Mouse (Mus musculus): ENCODE results near the gene Pnpla1.
A peak's percentile ranks its signal among the peaks of the same experiment; 100 is the strongest.

The Pnpla1 gene

DNA sequence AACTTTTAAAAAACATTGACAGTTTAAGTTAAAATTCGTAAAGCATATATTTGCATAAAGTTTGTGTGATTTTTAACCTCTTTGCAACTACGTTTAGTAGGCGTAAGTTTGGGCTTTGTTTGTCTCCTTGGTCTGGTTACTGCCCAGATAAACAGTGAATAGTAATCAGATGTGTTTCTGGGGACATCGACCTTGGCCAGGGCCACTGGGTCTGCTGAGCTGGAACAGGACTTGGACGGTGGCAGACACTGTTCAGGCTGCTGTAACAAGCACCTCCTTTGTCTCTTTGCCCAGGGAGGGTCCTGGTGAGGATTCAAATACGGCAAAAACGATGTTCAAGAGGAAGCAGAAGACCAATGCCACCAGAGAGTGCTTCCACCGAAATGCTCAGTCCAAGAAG lies 27.0 kb downstream of the Pnpla1 start:
- DNase-seq (ENCODE audit: low read depth), result no peak

DNA sequence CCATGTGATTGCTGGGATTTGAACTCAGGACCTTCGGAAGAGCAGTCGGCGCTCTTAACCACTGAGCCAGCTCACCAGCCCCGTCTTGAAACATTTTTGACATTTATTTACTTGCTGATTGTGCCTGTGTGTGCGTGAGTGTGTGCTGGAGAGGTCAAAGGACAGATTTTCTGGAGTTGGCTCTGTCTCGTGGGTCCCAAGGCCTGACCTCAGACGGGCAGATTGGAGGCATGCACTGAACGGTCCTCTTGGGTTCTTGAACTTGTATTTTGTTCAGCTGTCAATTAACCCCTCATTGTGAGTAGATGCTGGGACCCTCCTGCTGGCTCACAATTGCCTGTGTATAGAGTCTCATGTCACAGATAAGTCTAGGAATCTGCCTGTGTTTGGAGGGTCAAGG lies 28.1 kb downstream of the Pnpla1 start:
- DNase-seq (ENCODE audit: low read depth), result no peak

DNA sequence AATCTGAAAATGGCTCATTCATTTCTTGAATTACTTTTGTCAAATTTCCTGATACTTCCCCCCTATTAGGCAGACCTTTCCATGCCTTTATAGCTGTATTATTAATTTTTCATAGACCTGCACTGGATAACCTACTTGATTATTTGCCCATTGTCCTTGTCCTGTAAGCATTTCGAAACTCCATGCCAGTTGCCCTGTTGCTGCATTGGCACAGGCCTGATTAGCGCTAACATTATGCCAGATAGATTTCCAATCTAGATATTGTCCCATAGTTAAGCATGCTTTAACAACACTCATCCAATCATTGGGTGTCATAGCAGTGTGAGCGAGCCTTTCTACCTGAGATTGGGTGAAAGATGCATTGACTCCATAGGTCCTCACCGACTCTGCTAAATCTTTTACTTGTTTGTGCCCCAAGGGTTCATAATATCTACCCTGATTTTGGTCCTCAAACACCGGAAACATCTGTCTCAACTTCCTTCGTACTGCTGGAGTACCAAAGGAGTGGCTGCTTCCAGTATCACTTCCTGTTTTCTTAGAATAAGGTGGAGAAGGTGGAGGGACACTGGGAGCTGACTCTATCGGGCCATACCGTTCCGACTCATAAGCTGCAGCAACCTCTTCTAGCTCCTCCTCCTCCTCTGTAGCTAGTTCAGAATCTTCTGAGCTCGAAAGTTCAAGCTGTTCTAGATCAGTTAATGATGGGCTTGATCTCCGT lies 36.0 kb downstream of the Pnpla1 start:
- DNase-seq (ENCODE audit: low read depth), result peak; percentile 24

DNA sequence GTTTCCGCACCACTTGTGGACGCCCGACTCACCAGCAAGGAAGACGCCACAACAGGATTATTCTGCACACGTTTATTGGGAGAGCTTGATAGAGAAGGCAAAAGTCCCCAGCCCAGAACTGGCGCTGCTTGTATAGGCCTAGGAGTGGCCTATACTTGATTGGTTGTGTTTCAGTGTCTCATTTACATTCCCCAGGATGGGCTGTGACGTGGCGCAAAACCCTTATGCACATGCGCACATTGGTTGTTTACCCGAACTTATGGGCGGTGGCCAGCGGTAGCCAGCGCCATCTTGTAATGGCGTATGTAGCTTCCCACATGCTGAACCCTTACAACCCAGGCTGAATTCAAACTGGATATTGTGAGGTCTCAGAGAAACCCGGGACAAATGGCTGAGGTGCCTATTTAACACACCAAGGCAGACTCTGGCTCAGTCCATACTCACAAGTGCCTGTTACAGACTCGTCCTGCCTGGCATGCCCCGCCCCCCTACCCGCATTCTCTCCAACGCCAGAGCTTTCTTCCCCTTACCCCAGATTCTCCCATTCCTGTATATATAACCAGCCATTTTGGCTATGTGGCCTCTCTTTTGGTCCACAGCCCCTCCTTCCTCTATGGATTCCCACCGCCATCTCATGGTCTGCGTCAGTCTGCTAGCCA lies 37.1 kb downstream of the Pnpla1 start:
- no peak for DNase-seq (ENCODE audit: low read depth)

DNA sequence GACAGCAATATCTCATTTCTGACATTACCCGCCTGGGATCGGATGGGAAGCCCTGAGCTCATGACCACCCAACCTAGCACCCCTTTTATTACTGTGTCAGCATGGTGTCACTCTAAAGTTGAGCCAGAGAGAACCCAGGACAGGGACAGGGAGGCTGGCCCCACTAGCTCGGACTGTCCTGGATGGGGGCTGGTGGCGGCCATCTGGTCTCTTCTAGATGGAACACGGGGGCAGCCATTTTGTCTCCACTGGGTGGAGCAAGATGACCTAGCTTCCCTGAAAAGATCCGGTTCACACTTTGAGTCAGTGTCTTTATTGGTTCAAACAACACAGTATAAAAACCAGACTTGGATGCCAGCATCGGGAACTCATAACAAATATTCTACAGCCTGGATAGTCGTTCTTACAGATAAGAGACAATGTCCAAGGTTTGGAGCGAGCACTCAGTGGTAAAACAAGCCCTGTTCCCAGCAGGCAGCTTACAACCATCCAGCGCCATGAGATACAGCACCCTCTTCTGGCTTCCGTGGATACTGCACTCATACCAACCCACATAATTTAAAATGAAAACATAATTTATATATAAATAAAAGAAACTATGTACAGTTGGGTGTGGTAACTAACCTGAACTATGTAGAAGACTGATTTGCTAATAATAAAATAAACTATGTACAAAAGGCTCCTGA lies 38.0 kb downstream of the Pnpla1 start:
- peak; percentile 41 for DNase-seq (ENCODE audit: low read depth)

DNA sequence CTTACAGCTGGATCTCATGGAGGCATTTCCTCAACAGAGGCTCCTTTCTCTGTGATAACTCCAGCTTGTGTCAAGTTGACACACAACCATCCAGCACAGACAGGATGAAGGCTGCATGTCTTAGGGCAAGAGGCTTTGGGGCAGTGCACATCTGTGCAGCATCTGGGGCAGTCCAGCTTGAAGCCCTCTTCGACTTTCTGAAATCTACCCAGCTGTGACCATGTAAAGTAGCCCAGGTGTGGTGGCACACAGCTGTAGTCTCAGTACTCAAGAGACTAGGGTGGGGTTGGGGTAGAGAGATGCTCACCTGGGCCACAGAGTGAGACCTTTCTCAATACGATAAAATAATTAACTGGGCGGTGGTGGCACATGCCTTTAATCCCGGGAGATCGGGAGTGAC lies 39.6 kb downstream of the Pnpla1 start:
- no peak for DNase-seq (ENCODE audit: low read depth)

DNA sequence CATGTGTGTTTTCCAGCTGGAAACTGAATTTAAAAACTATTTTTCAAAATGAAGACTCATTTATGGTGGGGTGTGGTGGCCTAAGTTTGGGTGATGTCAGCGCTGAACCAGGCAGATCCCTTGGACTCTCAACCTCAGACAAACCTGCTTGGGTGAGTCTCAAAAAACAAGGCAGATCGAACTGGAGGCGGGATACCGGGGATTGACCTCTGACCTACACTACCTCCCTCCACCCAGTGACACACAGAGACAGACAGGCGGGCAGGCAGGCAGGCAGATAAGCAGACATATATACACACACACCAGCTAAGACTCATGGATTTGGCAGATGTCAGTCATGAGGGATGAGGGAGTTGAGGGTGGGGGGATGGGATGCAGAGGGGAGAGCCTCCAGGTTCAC lies 40.0 kb downstream of the Pnpla1 start:
- DNase-seq (ENCODE audit: low read depth), result no peak

DNA sequence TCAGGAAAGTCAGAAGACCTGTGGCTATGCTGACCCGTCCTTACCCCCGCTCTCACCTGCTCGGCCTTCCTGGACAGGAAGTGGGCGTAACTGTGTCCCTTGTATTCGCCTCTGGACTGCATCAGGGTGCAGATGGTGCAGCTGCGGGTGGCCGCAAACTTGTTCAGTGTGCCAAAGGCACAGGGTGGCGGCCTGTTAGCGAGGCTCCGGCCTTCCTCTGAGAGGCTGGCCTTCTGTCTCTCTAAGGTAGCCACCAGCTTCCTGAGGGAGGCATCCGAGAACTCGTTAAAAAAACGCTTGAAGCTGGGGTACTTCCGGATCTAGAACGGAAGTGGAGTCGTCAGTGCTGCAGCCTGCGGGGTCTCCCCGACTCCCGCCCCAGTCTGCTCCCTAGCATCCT lies 41.2 kb downstream of the Pnpla1 start:
- no peak for DNase-seq (ENCODE audit: low read depth)

DNA sequence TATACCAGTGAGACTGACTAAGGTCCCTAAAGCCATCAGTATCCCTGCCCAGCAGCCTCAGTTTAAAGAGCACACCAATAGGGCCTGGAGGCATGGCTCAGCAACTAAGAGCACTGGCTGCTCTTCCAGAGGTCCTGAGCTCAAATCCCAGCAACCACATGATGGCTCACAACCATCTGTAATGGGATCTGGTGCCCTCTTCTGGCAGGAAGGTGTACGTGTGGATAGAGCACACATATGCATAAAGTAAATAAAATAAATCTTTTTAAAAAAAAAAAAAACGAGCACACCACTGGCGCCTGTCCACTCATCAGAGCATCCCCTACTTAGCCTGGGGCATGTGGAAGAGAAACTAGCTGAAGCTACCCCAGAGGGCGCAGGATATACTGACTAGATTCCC lies 43.3 kb downstream of the Pnpla1 start:
- DNase-seq (ENCODE audit: low read depth), result peak; percentile 32

DNA sequence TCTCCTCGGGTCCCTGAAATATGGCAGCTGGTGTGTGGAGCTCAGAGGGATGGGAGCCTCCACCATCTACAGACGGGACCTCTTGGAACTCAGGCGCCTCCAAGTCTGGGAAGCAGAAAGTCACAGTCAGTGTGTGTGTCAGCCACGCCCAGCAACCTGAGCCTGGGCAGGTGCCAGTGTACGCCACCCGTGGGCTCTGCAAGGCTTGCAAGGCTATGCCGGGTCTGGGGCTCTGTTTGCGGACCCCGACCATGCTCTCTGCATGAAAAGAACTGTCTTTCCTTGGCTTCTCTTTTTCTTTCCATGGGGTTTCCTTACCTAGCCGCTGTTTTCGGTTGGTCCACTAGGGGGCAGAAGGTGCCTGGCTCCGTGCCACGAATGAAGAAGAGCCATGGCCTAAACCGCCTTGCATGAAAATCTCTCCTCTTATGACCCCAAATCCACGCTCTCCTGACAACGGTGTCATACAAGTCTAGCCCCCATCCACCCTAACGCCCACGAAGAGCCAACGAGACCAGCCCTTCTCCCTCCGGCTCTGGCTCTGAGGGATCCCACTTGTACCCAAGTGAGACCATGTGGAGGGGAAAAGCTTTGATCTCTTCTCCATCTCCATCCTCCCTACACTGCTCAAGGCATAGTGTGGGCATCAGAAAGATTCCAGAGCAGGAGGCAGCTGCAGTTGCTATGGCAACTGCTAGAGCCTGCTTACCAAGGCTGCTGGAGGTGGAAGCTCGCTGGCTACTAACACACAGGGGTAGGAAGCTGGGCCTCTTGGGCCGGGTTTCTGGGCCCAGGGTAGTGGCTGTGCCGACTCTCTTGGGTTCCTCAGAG lies 46.5 kb downstream of the Pnpla1 start:
- peak; percentile 84 for DNase-seq (ENCODE audit: low read depth)

DNA sequence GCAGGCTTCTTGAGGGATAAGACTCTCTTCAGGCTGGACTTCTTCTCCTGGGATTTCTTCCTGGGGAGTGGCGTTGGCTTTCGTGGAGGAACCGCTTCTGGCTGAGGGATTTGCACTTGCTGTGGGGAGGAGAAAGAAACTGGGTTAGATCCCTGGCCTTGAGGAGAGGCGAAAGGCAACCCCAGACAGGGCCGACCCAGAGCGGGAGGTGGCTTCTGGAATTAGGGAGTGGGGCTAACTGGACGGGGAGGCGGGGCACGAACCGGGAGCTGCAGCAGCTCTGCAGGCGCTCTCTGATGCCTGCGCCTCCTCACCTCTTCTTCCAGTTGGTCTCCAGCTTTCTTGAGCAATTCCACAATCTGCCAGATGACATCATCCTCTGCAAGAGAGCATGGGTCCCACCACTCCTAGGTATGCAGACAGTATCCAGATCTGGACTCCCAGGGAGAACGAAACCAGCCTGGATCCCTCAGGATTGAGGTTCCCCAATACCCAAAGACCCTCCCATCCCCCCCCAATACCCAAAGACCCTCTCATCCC lies 47.2 kb downstream of the Pnpla1 start:
- DNase-seq (ENCODE audit: low read depth), result no peak

DNA sequence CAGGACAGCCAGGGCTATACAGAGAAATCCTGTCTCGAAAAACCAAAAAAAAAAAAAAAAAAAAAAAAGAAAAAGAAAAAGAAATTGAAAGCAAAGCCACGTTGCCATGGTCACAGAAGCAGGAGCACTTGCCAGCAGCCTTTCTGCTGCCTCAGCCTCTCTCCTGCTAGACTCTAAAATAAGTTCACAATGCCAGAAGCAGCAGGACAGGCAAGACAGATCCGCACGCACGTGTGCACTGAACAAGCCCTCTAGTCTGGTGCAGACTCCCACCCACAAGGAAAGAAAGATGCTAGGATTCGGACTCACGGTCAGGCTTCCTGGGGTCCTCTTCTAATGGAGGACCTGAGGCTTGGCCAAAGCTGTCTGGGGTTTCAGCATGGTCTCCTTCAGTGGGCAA lies 49.7 kb downstream of the Pnpla1 start:
- peak; percentile 73 for DNase-seq (ENCODE audit: low read depth)

DNA sequence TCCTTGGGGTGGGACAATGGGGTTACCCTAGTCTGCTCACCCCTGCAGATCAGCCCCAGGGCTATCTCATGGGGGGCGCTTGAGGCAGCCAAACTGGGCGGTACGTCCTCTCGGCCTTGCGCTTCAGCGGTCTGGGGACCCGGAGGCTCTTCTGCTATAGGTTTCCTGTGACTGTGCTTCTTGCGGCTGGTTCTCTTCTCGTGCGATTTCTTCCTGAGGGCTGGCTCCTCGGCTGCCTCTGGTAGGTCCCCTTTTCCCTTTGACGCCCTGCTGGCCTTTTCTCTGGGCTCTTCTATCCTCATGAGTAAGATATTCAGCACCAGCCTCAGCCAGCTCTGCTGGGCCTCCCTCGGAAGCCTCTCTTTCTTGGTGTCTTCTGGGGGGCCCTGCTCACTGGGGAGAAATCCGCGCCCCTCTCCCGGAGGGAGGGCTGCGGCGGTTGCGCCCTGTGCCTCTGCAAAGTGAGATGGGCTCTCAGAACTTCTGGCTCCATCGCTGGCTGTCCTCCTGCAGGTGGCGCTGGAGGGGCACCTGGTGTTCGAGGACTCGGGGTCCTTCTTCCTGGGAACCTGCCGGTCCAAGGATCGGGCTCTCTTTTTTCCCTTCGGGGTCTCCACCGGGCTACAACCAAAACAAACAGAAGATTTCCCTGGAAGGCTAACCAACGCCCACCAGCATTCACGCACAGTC lies 51.2 kb downstream of the Pnpla1 start:
- DNase-seq (ENCODE audit: low read depth), result peak; percentile 74

DNA sequence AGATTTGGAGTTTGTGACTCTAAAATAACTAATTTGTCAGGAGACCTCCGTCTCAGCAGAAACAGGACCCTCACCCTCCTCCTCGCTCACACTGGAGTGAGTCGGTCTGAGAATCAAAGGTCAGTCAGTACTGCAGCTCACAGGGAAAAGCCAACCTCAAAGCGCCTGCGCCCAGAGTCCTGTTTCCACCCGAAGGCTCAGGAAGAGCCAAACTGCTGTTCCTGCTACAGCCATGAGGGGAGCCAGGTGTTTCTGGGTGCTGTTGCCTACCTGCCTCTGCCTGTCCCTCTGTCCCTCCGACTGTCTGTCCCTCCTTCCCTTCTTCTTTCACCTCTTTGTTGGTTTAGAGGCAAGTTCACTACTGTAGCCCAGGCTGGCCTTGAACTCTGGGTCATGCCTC lies 51.9 kb downstream of the Pnpla1 start:
- DNase-seq (ENCODE audit: low read depth), result peak; percentile 45

DNA sequence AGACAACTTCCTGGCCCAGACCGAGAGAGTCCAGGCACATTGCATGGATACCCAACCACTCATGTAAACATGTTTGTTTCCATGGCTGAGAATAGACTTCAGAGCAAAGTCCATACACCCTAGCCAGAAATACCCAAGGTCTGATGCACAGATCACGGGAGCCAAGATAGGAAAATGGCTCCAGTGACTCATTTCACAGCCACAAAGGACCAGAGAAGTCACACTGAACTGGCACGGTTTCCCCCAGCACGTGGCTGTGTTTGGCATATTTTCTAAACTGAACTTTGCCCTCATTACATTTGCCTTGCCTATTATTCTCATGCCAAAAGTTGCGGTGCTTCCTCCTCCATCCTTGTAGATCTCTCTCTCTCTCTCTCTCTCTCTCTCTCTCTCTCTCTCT lies 55.0 kb downstream of the Pnpla1 start:
- no peak for DNase-seq (ENCODE audit: low read depth)

DNA sequence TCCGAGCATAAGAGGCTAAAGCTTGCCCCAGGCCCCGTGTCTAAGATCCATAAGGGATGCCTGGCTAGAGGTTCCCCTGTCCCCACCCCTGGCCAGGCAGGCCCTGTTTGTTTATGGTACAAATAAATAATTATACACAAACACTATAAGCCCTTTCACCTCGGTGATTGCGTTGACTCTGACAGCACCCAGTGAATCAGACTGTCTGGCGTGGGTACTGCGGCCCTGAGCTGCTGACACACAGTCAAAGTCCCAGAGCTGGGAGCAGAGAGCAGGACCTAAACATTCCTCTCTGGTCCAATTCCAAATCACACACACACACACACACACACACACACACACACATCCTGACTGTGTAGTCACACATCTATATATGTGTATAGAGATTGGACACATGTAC lies 55.7 kb downstream of the Pnpla1 start:
- no peak for DNase-seq (ENCODE audit: low read depth)

DNA sequence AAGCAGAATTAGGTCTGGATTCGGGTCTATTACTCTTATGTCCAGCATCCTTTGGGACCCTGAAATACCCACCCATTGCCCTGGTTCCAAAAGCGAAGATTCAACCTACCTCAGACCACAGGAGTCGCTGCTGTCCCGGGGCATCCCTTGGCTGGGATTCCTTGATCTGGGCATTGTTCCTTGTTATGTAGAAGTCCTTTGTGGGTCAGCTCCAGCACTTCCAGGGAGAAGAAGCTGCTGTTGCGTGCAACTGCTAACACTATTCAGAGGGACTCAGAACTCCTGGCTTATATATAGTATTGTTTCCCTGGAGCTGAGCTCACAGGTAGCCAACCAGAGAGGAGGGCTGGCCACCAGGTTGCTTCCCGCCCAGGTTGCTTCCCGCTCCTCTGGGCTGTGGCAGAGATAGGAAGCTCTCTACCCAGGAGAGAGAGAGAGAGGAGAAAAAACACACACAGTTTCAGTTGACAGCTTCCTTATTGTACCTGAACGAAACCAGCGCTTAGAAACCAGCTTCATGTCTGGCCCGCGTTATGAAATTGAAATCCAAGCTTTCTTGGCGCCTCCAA lies 56.9 kb downstream of the Pnpla1 start, which contains the start of gene 4930539E08Rik:
Gene 4930539E08Rik, minus strand, starts transcription at position 265 of the 569 bp plus-strand sequence.
- no peak for DNase-seq (ENCODE audit: low read depth)

DNA sequence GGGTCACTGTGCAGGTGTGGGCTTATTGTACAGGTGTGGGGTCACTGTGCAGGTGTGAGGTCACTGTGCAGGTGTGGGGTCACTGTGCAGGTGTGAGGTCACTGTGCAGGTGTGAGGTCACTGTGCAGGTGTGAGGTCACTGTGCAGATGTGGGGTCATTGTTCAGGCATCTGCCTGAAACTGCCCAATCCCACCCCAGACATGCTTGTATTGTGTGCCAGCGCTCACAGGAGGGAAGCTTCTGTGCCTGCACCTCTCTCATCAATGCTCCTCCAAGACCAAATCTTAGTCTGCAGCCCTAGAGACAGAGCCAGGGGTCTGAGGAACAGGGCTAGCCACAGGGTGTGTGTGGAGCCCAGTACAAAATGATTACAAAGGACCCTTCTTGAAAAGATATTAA lies 58.3 kb downstream of the Pnpla1 start:
- no peak for DNase-seq (ENCODE audit: low read depth)

DNA sequence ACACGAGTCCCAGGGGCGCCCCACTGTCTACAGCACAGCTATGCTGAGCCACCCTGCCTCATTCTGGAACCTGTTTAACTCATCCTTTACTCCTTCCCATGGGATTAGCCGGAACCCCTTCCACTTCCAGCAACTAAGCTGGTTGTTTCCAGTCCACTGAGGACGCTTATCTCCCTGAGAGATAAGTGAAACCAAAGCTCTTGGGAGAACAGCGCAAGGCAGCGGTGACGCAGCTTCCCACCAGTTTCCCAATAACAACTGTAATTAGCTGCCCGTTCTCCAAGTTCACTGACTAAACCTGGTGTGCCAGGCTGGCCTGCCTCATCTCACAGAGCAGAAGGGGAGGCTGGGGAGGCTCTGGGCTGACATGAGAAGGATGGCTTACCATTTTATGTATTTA lies 62.9 kb downstream of the Pnpla1 start:
- DNase-seq (ENCODE audit: low read depth), result no peak

DNA sequence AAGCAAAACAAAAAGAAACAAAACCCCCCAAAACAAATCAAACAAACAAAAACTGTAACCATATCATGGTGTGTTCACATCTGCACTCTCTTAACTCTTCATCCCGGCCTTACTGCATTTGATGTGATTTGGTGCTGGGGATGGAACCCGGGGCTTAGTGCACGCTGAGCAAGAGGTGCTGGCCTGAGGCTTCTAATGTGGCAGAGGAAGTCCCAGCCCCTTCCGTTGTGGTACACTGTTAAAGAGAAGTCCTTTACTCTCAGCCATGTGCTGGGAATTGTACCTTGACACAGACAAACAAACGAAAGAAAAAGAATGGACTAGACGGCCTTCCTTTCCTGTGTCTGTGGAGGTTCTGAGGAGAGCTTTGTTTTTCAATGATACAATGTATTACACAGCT lies 63.9 kb downstream of the Pnpla1 start:
- peak; percentile 32 for DNase-seq (ENCODE audit: low read depth)

DNA sequence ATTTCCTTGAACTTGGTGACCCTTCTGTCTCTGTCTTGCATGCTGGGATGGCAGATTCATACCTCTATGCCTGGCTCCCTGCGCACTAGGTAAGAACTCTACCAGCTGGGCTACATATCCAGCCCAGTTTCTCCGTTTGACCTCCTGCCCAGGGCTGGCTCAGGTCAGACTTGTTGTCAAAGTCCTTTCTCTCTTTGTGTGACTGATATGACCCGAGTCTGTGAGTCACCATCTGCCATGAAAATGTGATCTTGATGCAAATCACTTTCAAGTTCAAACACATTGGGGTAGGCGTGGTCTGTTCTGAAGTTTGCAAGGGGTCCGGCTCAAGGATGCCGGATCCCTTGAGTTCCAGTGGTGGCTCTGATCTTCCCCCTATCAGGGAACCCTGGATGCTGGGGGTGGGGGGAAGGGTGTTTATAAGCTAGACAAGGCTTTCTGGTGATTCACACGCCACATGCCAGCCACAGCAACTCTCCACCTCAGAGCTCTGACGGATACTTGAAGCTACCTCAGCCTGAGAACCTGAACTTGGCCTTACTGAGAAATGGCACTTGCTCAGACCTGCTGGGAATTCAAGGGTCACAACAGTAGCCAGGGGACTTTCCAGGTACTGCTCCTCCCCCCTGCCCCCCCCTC lies 66.9 kb downstream of the Pnpla1 start:
- DNase-seq (ENCODE audit: low read depth), result no peak

All from induced T-regulatory cell, adult 2 months (primary cell).